Mouse (Mus musculus) MEL-GATA-1-ER (cell line): ENCODE measurements around the gene Cx3cl1.

ENCODE experiments used
- DNase-seq: peaks from one replicate; pipeline ENCODE4 v3.0.0-alpha.2; 2012; ENCODE audit warnings: low read depth; ENCODE audit errors: extremely low read depth

The Cx3cl1 gene

GRCm38 (mm10) chr8:94771941-94772670 is at the start of gene Cx3cl1:
TSS of gene Cx3cl1 (plus strand) at chr8:94772009.
- no peak for DNase-seq

- no peak for DNase-seq
Observed at GRCm38 (mm10) chr8:94725998-94726397, 45.8 kb upstream of the Cx3cl1 start.

- no peak for DNase-seq
Observed at GRCm38 (mm10) chr8:94729301-94729700, 42.5 kb upstream of the Cx3cl1 start.

- DNase-seq: peak; percentile 50
Observed at GRCm38 (mm10) chr8:94733821-94734465, 37.9 kb upstream of the Cx3cl1 start.

- DNase-seq: no peak
Observed at GRCm38 (mm10) chr8:94734735-94735350, 37.0 kb upstream of the Cx3cl1 start.

- no peak for DNase-seq
Observed at GRCm38 (mm10) chr8:94735426-94736094, 36.2 kb upstream of the Cx3cl1 start.

GRCm38 (mm10) chr8:94739829-94740228 is 32.0 kb upstream of the Cx3cl1 start:
- no peak for DNase-seq

- DNase-seq: no peak
Observed at GRCm38 (mm10) chr8:94740591-94740990, 31.2 kb upstream of the Cx3cl1 start.

GRCm38 (mm10) chr8:94741726-94742125 is 30.1 kb upstream of the Cx3cl1 start:
- DNase-seq: no peak

- no peak for DNase-seq
Observed at GRCm38 (mm10) chr8:94744484-94744883, 27.3 kb upstream of the Cx3cl1 start.

- no peak for DNase-seq
Observed at GRCm38 (mm10) chr8:94744972-94745371, 26.8 kb upstream of the Cx3cl1 start.

- no peak for DNase-seq
Observed at GRCm38 (mm10) chr8:94745476-94746184, 26.2 kb upstream of the Cx3cl1 start, which contains the start of gene Ccl22. TSS of gene Ccl22 (plus strand) at chr8:94745590.

GRCm38 (mm10) chr8:94746832-94747231 is 25.0 kb upstream of the Cx3cl1 start:
- DNase-seq: no peak

- no peak for DNase-seq
Observed at GRCm38 (mm10) chr8:94748363-94748762, 23.4 kb upstream of the Cx3cl1 start.

GRCm38 (mm10) chr8:94749942-94750341 is 21.9 kb upstream of the Cx3cl1 start:
- no peak for DNase-seq

GRCm38 (mm10) chr8:94751023-94751849 is 20.6 kb upstream of the Cx3cl1 start:
- DNase-seq: no peak

GRCm38 (mm10) chr8:94754006-94754405 is 17.8 kb upstream of the Cx3cl1 start:
- no peak for DNase-seq

GRCm38 (mm10) chr8:94754486-94754885 is 17.3 kb upstream of the Cx3cl1 start:
- DNase-seq: no peak

- no peak for DNase-seq
Observed at GRCm38 (mm10) chr8:94767035-94767434, 4.8 kb upstream of the Cx3cl1 start.

GRCm38 (mm10) chr8:94770945-94771344 is 864 bp upstream of the Cx3cl1 start:
- DNase-seq: no peak
